Mouse (Mus musculus): ENCODE results near the gene 1810030O07Rik. TPM values are rescaled to one million over a fixed set of nuclear protein-coding genes. Genes with fewer than 3 reads are reported as not detected.
"Not testable (repeated sequence)": the region's sequence is repeated elsewhere in the genome, so short reads cannot be mapped to it uniquely, and the experiment has no call there.

Gene 1810030O07Rik
- total RNA-seq (2021), result 22.8 and 25.6 TPM in 2 replicates
- long read RNA-seq, experiment 1, transcript 1810030O07Rik-201 (7 exons, 2,699 nt), result major isoform, 36 of 43 reads
- long read RNA-seq, experiment 1, partial matches to known transcripts, result 0 of 43 reads
- long read RNA-seq, experiment 1, other reads (novel, unspliced or antisense), result 7 of 43 reads
- long read RNA-seq, experiment 2, transcript 1810030O07Rik-201 (7 exons, 2,699 nt), result major isoform, 20 of 20 reads
- long read RNA-seq, experiment 2, partial matches to known transcripts, result 0 of 20 reads
- long read RNA-seq, experiment 2, other reads (novel, unspliced or antisense), result 0 of 20 reads

GRCm38 (mm10) chrX:12673054-12673775 is at the start of gene 1810030O07Rik:
1810030O07Rik (minus strand) TSS chrX:12673668.
- DNase-seq, result peak; percentile 94

- DNase-seq, result no peak
Measured at GRCm38 (mm10) chrX:12716036-12716435, 42.6 kb upstream of the 1810030O07Rik start.

- no peak for DNase-seq
Measured at GRCm38 (mm10) chrX:12713796-12714195, 40.3 kb upstream of the 1810030O07Rik start.

GRCm38 (mm10) chrX:12686910-12687309 is 13.4 kb upstream of the 1810030O07Rik start:
- DNase-seq, result no peak

GRCm38 (mm10) chrX:12686071-12686470 is 12.6 kb upstream of the 1810030O07Rik start:
- no peak for DNase-seq

- peak; percentile 81 for DNase-seq
Measured at GRCm38 (mm10) chrX:12677396-12677795, 3.9 kb upstream of the 1810030O07Rik start.

GRCm38 (mm10) chrX:12653879-12654278 is 19.6 kb downstream of the 1810030O07Rik start:
- peak; percentile 17 for DNase-seq

GRCm38 (mm10) chrX:12651906-12652305 is 21.6 kb downstream of the 1810030O07Rik start:
- DNase-seq, result no peak

GRCm38 (mm10) chrX:12645531-12646304 is 27.8 kb downstream of the 1810030O07Rik start:
- DNase-seq, result peak; percentile 16

GRCm38 (mm10) chrX:12644976-12645375 is 28.5 kb downstream of the 1810030O07Rik start:
- DNase-seq, result no peak

- no peak for DNase-seq
Measured at GRCm38 (mm10) chrX:12625131-12625530, 48.3 kb downstream of the 1810030O07Rik start.

GRCm38 (mm10) chrX:12612360-12612759 is 61.1 kb downstream of the 1810030O07Rik start:
- not testable (repeated sequence) for DNase-seq

- DNase-seq, result no peak
Measured at GRCm38 (mm10) chrX:12611211-12611610, 62.3 kb downstream of the 1810030O07Rik start.

- not testable (repeated sequence) for DNase-seq
Measured at GRCm38 (mm10) chrX:12610541-12610940, 62.9 kb downstream of the 1810030O07Rik start.

Other genes starting within 250 kb of the 1810030O07Rik start
- 43.4 and 48.6 TPM in 2 replicates for gene Atp6ap2, start 85.9 kb downstream of the 1810030O07Rik start, total RNA-seq (2021)
- 26.0 and 27.6 TPM in 2 replicates for gene Med14, start 88.4 kb upstream of the 1810030O07Rik start, total RNA-seq (2021)

Measured in adrenal gland, postnatal 14 days (tissue).